Comparison of ENCODE assay signal across 10 mouse cellular contexts in genomic region chr15:101929087-101929486, GRCm38 (mm10). TPM values are rescaled to one million over a fixed set of nuclear protein-coding genes. Genes with fewer than 3 reads are reported as not detected.
DNase-seq lines count a peak whose midpoint lies in the region; TF ChIP-seq lines count a peak whose summit lies in the region.
"Had no signal": no experiment of that assay in that cellular context is flagged by ENCODE, and none has a peak within 500 bp of the region (broad histone marks: within the 10 kb centered on the region; RNA-seq: fewer than 3 reads in every experiment).

No protein-coding gene starts in this region.

- peak; percentile 8 for DNase-seq in kidney, adult 2 months
- no peak for DNase-seq in kidney, postnatal 14 days
- DNase-seq in R1 (ENCODE audit: low read depth, low spot score): peak; percentile 21
- peak; percentile 26 for DNase-seq in adrenal gland, postnatal 25 days
- peak; percentile 9 to 54 for DNase-seq in kidney, postnatal 36 days
- DNase-seq in spleen, postnatal 14 days (ENCODE audit: low spot score in 2 of 2): no peak
- no peak for DNase-seq in testis, postnatal 14 days (ENCODE audit: low spot score)

- no peaks in the 10 kb centered on the region for H3K27me3 ChIP-seq in kidney, adult 2 months (replicated peaks; ENCODE audit: control insufficient read depth, insufficient read depth, low read length)

- WGBS in kidney, adult 2 months: 35% methylated on average over 9 of the region's 9 CpGs

- no peaks in the 10 kb centered on the region for H3K36me3 ChIP-seq in kidney, adult 2 months (ENCODE audit: control insufficient read depth, insufficient read depth, low read length)
- H3K36me3 ChIP-seq: hindbrain, embryonic 15.5 days; neural tube, embryonic 12.5 days had no signal

- TF ChIP-seq CTCF in kidney, adult 2 months (conservative IDR thresholded peaks at IDR 0.05; ENCODE audit: insufficient read depth, insufficient read length, low read depth, low read length): no peak

- TF ChIP-seq POLR2A in kidney, adult 2 months (IDR thresholded peaks at IDR 0.05; ENCODE audit: low read depth, low read length): no peak

- no peak overlapping the region for H3K27ac ChIP-seq in kidney, adult 2 months (ENCODE audit: insufficient read depth, low read depth, low read length)
- H3K27ac ChIP-seq: hindbrain, embryonic 15.5 days; liver, embryonic 14.5 days; neural tube, embryonic 12.5 days had no signal

- no peak overlapping the region for H3K4me3 ChIP-seq in kidney, adult 2 months (ENCODE audit: insufficient read depth, low read depth, low read length)

- H3K4me1 ChIP-seq in kidney, adult 2 months (ENCODE audit: control insufficient read depth, insufficient read depth, low read length): no peaks in the 10 kb centered on the region; the same call in 1 of the 2 replicates

RNA-seq across cellular contexts. Expression of gene Krt4, which starts 4.6 kb away (rescaled TPM):
- 0.18 TPM in 1 of 2 replicates, not detected in the other for polyA plus RNA-seq in kidney, adult 2 months (2012; rRNA removed)
- total RNA-seq in adrenal gland, postnatal 25 days (2021): not detected in 2 replicates
- polyA plus RNA-seq: neural tube, embryonic 12.5 days had no signal

RNA-seq across cellular contexts. Expression of gene Krt79, which starts 11.0 kb away (rescaled TPM):
- 0.33 and 0.37 TPM in 2 replicates for polyA plus RNA-seq in kidney, adult 2 months (2012; rRNA removed)
- total RNA-seq in adrenal gland, postnatal 25 days (2021): 0.57 and 0.76 TPM in 2 replicates
- polyA plus RNA-seq: liver, embryonic 14.5 days had no signal

RNA-seq across cellular contexts. Expression of gene Krt78, which starts 25.0 kb away (rescaled TPM):
- polyA plus RNA-seq in kidney, adult 2 months (2012; rRNA removed): 0.02 TPM in 1 of 2 replicates, not detected in the other
- total RNA-seq in adrenal gland, postnatal 25 days (2021): not detected in 2 replicates
- polyA plus RNA-seq: hindbrain, embryonic 15.5 days; liver, embryonic 14.5 days; neural tube, embryonic 12.5 days had no signal

RNA-seq across cellular contexts. Expression of gene Krt76, which starts 36.4 kb away (rescaled TPM):
- not detected in 2 replicates for polyA plus RNA-seq in kidney, adult 2 months (2012; rRNA removed)
- total RNA-seq in adrenal gland, postnatal 25 days (2021): not detected in 2 replicates
- polyA plus RNA-seq: hindbrain, embryonic 15.5 days; liver, embryonic 14.5 days; neural tube, embryonic 12.5 days had no signal

RNA-seq across cellular contexts. Expression of gene Krt77, which starts 59.6 kb away (rescaled TPM):
- polyA plus RNA-seq in kidney, adult 2 months (2012; rRNA removed): not detected in 2 replicates
- not detected in 2 replicates for total RNA-seq in adrenal gland, postnatal 25 days (2021)
- polyA plus RNA-seq: neural tube, embryonic 12.5 days had no signal

Comparison
In these comparisons a context has a peak if more than half of its experiments do, and no peak if none do; other contexts are left out.
1. DNase-seq: peak in kidney, adult 2 months (single experiment), R1 (single experiment), adrenal gland, postnatal 25 days (single experiment) and kidney, postnatal 36 days (2 of 2); none in kidney, postnatal 14 days (single experiment), spleen, postnatal 14 days (0 of 2) and testis, postnatal 14 days (single experiment).